Mouse (Mus musculus) heart, postnatal 25 days (tissue): ENCODE measurements at regions not wholly inside any gene's neighbourhood (a gene's known extent, or its start where the extent isn't known, plus 50 kb on each side); places are given as distances from the start of the nearest gene placed in this dataset.

Experiments used
- DNase-seq: peaks from one replicate; pipeline ENCODE4 v3.0.0; 2022; ENCODE audit warnings: low spot score
- intact Hi-C: fragments of 180-260 bp; cut with DNase I; formaldehyde crosslinking; loops from one replicate; pipeline ENCODE4 v1.15.1; 2025

DNA sequence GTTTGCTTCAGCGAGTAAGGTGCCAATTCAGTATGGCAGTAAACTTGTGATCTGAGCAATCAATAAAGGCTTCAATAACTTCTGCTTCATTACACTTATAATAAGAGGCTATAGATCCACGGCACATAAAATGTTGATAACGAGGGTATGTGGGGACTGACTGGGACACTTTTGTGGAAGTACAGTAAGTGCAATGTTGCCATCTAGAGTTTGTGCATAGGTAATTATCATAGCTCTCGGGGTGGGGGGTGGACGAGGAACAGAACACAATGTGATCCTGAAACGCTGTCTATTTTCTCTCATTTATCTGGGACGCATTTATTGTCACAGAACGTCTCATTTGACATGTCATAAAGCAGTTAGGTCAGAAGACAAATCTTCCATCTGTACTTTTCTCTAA is 82.8 kb upstream of the Dnajc24 start:
- no peak for DNase-seq
- intact Hi-C loops: loop anchor here (10.0 kb wide), 2 partner anchors 611 to 751 kb away; no protein-coding TSS in a partner anchor

DNA sequence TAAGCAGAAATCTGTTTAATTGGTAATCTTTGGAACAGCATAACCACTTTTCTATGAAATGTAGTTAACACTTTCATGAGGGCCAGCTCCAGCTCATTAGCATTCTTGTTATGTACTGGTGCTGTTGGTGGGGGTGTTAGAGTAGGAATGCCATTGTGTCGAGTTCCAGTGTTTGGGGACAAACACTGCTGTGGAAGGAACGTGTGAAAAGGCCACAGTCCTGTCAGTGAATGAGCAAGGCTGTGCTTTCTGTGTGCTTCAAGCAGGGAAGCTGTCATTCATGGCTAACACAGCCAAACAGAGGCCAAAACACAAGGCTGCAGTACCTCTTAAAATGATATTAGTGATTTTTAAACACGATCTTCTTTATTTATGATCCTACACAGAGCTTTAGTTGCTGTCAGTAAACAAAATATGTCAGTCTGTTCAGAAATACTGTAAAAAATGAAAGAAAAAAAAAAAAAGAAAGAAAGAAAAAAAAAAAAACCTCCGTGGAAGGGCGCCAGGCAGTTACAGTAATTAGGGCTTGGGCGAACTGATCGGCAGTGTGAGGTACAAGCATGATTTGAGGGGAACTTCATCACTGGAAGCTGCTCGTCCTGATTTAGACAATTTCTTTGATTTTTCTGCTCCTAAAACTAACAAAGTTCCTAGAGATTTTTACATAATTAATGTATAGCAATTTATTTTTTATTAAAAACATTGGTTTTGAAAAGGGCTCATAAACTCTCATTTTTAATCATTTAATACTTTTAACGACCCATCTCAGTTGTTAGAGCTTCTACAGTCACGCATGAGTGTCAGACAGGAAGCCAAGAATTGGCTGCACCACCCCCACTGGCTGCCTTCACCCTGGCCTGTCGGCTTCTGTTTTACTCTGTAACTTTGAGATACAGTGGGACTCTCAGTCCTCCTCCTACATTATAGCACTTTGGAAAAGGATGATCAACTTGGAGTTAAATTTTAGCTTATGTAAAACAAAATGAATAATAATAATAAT is 80.8 kb upstream of the Dnajc24 start:
- intact Hi-C loops: loop anchor here (5.0 to 10.0 kb wide), 3 partner anchors 562 to 749 kb away; no protein-coding TSS in a partner anchor
- DNase-seq: no peak

DNA sequence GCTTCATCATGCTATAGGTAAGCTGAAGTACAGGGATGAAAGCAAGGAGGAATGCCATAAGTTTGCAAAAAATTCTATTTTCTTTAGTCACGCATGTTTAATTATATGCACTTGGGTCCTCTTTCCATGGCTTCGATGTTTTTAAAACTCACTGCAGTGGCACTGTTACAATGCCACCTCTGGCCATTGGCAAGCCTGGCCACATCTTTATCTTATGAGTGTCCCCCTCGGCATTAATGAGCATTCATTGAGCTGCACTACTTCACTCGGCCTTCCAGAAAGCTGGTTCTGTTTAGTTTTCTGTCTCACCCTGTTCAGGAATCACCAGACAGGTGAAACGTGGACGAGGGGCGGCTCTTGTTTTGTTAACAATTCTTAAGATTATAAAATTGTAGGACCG is 79.7 kb upstream of the Dnajc24 start:
- DNase-seq: no peak
- intact Hi-C loops: loop anchor here (5.0 to 10.0 kb wide), 3 partner anchors 561 to 748 kb away; no protein-coding TSS in a partner anchor

DNA sequence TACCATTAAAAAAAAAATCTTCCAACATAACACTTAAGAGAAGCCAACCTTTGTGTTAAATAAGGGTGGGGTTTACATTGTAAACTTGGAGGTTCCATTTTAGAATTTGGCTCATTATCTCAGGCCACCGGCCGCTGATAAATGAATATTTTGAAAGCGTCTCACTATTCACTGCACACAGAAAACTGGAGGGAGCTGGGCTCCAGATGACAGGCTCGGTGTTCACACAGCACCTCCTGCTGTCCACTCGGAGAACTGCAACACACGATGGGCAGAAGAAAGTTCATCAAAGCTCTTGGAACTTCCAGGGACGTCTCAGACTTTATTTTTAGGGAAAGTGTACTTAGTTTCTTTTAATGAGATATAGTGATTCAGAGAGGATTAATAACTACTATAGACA is 78.6 kb upstream of the Dnajc24 start:
- intact Hi-C loops: loop anchor here (1.0 to 10.0 kb wide), 4 partner anchors 466 to 747 kb away; no protein-coding TSS in a partner anchor
- DNase-seq: no peak

DNA sequence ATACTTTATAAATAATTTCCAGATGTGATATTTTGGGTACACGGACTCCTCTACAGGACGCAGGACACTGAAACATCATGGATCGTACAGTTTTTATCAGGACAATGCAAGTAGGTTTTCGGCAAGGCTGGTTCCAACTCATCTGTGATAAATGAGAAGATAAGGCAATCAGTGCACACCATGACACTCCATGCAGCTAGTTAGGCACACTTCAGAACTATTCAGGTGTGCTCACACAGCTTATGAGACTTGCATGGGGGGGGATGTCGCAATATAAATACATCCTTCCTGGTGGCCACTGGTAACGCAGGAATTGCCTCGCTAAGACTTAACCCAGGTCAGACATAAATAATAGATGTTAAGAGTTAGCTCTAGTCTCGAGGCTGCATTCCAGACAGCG is 77.3 kb upstream of the Dnajc24 start:
- intact Hi-C loops: loop anchor here (5.0 to 10.0 kb wide), 3 partner anchors 558 to 746 kb away; no protein-coding TSS in a partner anchor
- DNase-seq: no peak

DNA sequence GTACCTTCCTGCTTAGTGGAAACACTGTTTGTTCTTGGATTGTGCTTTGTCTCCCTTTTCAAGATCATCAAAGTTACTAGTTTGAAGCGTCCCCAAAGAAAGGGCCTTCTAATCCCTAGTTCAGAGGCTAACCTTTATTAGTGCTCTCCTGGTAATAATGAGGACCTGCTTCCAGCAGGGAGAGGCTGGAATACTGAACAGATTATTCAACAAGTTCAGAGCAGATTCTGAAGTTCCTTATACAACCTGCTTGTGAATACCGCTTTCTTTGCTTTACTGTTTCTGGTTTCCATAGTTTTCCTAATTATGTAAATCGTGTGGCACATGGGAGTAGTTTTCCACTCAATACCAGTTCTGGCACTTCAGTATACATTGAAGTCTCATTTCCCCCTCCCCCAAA is 75.2 kb upstream of the Dnajc24 start:
- intact Hi-C loops: no loop called here

DNA sequence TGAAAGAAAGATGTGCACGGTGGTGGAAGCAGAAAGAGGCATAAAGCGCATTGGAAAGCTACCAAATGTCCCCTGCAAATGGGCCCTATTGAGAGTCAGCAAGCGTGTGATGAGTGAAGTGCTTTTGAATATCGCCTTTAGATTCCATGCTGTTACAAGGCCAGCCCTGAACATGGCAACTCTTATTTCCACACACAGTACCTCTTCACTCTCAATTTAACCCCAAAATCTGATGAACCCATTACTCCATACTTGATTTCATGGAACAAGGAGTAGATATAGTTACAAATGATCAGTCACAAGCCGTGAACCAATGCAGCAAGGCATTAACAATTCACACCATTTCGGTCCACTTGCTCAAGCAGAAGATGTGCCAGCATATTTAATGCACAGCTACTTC is 71.1 kb upstream of the Dnajc24 start:
- DNase-seq: no peak
- intact Hi-C loops: no loop called here

More for the DNA sequence above, 75.2 kb upstream of the Dnajc24 start:
- DNase-seq: no peak

DNA sequence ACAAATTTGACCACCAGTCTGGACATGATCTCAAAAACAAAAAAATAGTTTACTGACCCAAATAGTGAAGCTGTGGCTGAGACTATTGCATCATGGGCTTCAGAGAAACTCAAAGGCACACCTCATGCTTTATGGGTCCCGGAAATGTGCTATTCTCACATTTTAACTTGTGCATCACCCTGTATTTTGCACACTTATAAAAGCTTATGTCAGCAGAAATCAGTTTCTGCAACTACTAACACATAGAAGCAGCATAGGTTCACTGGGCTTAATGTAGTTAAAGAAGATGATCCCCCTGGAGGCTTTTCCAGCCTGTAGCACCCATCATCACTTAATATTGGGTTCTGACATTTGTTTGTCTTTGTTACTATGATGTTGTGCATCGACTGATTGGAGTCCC is 61.0 kb upstream of the Dnajc24 start:
- intact Hi-C loops: no loop called here
- no peak for DNase-seq
